Mouse (Mus musculus) liver, embryonic 15.5 days (tissue): ENCODE measurements around the gene Ccdc102a. TPM values are rescaled to one million over a fixed set of nuclear protein-coding genes. Genes with fewer than 3 reads are reported as not detected.
A peak's percentile ranks its signal among the peaks of the same experiment; 100 is the strongest.

Experiments used
- ATAC-seq: fragments of 200-750 bp; cut with Nextera tagmentation; 2 replicates; pipeline ENCODE4 v1.8.0; 2017; ENCODE audit warnings: moderate number of reproducible peaks, mild to moderate bottlenecking, moderate library complexity; ENCODE audit not compliant: insufficient read depth
- H3K27ac ChIP-seq: fragments of 300-500 bp; sonication (generic); replicated peaks from 2 replicates; pipeline ENCODE4 v1.5.1; 2015; ENCODE audit warnings: mild to moderate bottlenecking, inconsistent platforms
- H3K27me3 ChIP-seq: fragments of 300-500 bp; sonication (generic); 2 replicates; pipeline ENCODE4 v1.6.1; 2015; ENCODE audit warnings: mild to moderate bottlenecking, inconsistent platforms
- H3K36me3 ChIP-seq: fragments of 300-500 bp; sonication (generic); replicated peaks from 2 replicates; pipeline ENCODE4 v1.6.1; 2015; ENCODE audit warnings: moderate library complexity, mild to moderate bottlenecking, inconsistent platforms
- H3K4me1 ChIP-seq: fragments of 300-500 bp; sonication (generic); replicated peaks from 2 replicates; pipeline ENCODE4 v1.6.1; 2015; ENCODE audit warnings: inconsistent platforms
- H3K4me2 ChIP-seq: fragments of 300-500 bp; sonication (generic); 2 replicates; pipeline ENCODE4 v1.6.1; 2015; ENCODE audit warnings: moderate library complexity, mild to moderate bottlenecking, inconsistent platforms
- H3K4me3 ChIP-seq: fragments of 300-500 bp; sonication (generic); replicated peaks from 2 replicates; pipeline ENCODE4 v1.5.1; 2015; ENCODE audit warnings: mild to moderate bottlenecking, inconsistent platforms
- H3K9ac ChIP-seq: fragments of 300-500 bp; sonication (generic); 2 replicates; pipeline ENCODE4 v1.6.1; 2015; ENCODE audit warnings: moderate library complexity, mild to moderate bottlenecking, inconsistent platforms
- H3K9me3 ChIP-seq: fragments of 300-500 bp; sonication (generic); replicated peaks from 2 replicates; pipeline ENCODE4 v1.6.1; 2016; ENCODE audit warnings: inconsistent platforms
- WGBS: fragments of 180-500 bp; shearing (Covaris S2); methylation state at CpG from one replicate; pipeline ENCODE4 v1.1.7; 2015; ENCODE audit warnings: mixed read lengths; ENCODE audit not compliant: insufficient replicate concordance; 5-methylcytosine and 5-hydroxymethylcytosine counted together
- polyA plus RNA-seq: library from polyadenylated mRNA; unstranded; fragments of >200 nt; fragmentation: Nextera tagmentation; extraction: Ambion mirVana; gene quantifications from 2 replicates; pipeline ENCODE4 v1.2.1, GENCODE M21; 2015

Ccdc102a gene
- polyA plus RNA-seq, 1 experiment from 2014 or later, result 2.3 TPM

- H3K4me1 ChIP-seq, result peaks cover 74% of the 10 kb centered on the region
- H3K27ac ChIP-seq, result peak overlapping the region; percentile 97
- H3K4me3 ChIP-seq, result peak overlapping the region; percentile 80
- H3K27me3 ChIP-seq, result peaks cover 64% of the 10 kb centered on the region
- H3K4me2 ChIP-seq, result peak overlapping the region; percentile 87
- peaks cover 20% of the 10 kb centered on the region; the same call in 1 of the 2 replicates for H3K36me3 ChIP-seq
- H3K9me3 ChIP-seq, result no peaks in the 10 kb centered on the region
- 11% methylated on average over 6 of the region's 6 CpGs for WGBS
- H3K9ac ChIP-seq, result peak overlapping the region; percentile 89
- peak; percentile 43 for ATAC-seq
Observed at GRCm38 (mm10) chr8:94874358-94874757, 43.5 kb downstream of the Ccdc102a start.

GRCm38 (mm10) chr8:94872576-94872975 lies 45.3 kb downstream of the Ccdc102a start:
- Histone ChIP-seq H3K4me3 (no peak overlapping the region), H3K9ac (no peak overlapping the region)

GRCm38 (mm10) chr8:94872156-94872555 lies 45.7 kb downstream of the Ccdc102a start:
- Histone ChIP-seq H3K4me3 (no peak overlapping the region), H3K4me1 (peaks cover 77% of the 10 kb centered on the region), H3K9ac (no peak overlapping the region), H3K4me2 (no peak overlapping the region), H3K9me3 (no peaks in the 10 kb centered on the region), H3K36me3 (peaks cover 42% of the 10 kb centered on the region), H3K27ac (no peak overlapping the region), H3K27me3 (peaks cover 66% of the 10 kb centered on the region)
- no peak for ATAC-seq
- WGBS, result 68% methylated on average over 3 of the region's 3 CpGs

More at GRCm38 (mm10) chr8:94872576-94872975, 45.3 kb downstream of the Ccdc102a start:
- Histone ChIP-seq H3K27me3 (peaks cover 66% of the 10 kb centered on the region), H3K27ac (no peak overlapping the region), H3K4me2 (no peak overlapping the region), H3K9me3 (no peaks in the 10 kb centered on the region), H3K36me3 (peaks cover 38% of the 10 kb centered on the region), H3K4me1 (peaks cover 77% of the 10 kb centered on the region)
- no peak for ATAC-seq
- WGBS, result 88% methylated on average over 2 of the region's 2 CpGs

- WGBS, result 4% methylated on average over 7 of the region's 7 CpGs
- Histone ChIP-seq H3K4me2 (peak overlapping the region; percentile 58), H3K27ac (no peak overlapping the region), H3K9me3 (no peaks in the 10 kb centered on the region), H3K4me1 (peaks cover 69% of the 10 kb centered on the region), H3K27me3 (peaks cover 66% of the 10 kb centered on the region), H3K9ac (no peak overlapping the region), H3K4me3 (peak overlapping the region; percentile 36), H3K36me3 (peaks cover 51% of the 10 kb centered on the region)
- ATAC-seq, result no peak
Observed at GRCm38 (mm10) chr8:94871108-94871894, 46.6 kb downstream of the Ccdc102a start.

GRCm38 (mm10) chr8:94870474-94871107 lies 47.3 kb downstream of the Ccdc102a start:
- Histone ChIP-seq H3K9me3 (no peaks in the 10 kb centered on the region), H3K4me1 (peaks cover 67% of the 10 kb centered on the region), H3K9ac (0 out of 2 replicates have a peak overlapping the region, but pooled peaks have one; percentile 13), H3K27me3 (peaks cover 65% of the 10 kb centered on the region), H3K4me3 (peak overlapping the region; percentile 36), H3K4me2 (peak overlapping the region; percentile 58), H3K27ac (no peak overlapping the region), H3K36me3 (peaks cover 58% of the 10 kb centered on the region)
- ATAC-seq, result no peak
- WGBS, result 10% methylated on average over 22 of the region's 22 CpGs

- Histone ChIP-seq H3K9ac (no peak overlapping the region), H3K4me2 (no peak overlapping the region)
- WGBS, result 54% methylated on average over 4 of the region's 4 CpGs
Observed at GRCm38 (mm10) chr8:94870003-94870402, 47.9 kb downstream of the Ccdc102a start.

GRCm38 (mm10) chr8:94869146-94869545 lies 48.8 kb downstream of the Ccdc102a start:
- Histone ChIP-seq H3K9ac (no peak overlapping the region), H3K4me1 (peaks cover 61% of the 10 kb centered on the region), H3K36me3 (peaks cover 72% of the 10 kb centered on the region), H3K4me2 (no peak overlapping the region), H3K9me3 (no peaks in the 10 kb centered on the region), H3K27me3 (peaks cover 51% of the 10 kb centered on the region), H3K4me3 (no peak overlapping the region), H3K27ac (no peak overlapping the region)
- no peak for ATAC-seq
- WGBS, result 65% methylated on average over 7 of the region's 7 CpGs

More at GRCm38 (mm10) chr8:94870003-94870402, 47.9 kb downstream of the Ccdc102a start:
- Histone ChIP-seq H3K36me3 (peaks cover 64% of the 10 kb centered on the region), H3K4me3 (no peak overlapping the region), H3K9me3 (no peaks in the 10 kb centered on the region), H3K4me1 (peaks cover 61% of the 10 kb centered on the region), H3K27me3 (peaks cover 59% of the 10 kb centered on the region), H3K27ac (no peak overlapping the region)
- no peak for ATAC-seq

- H3K36me3 ChIP-seq, result peaks cover 89% of the 10 kb centered on the region
- peaks cover 61% of the 10 kb centered on the region for H3K4me1 ChIP-seq
- no peak overlapping the region for H3K4me3 ChIP-seq
- whole genome bisulfite sequencing, result 80% methylated on average over 9 of the region's 9 CpGs
- peaks cover 31% of the 10 kb centered on the region for H3K27me3 ChIP-seq
- no peak for ATAC-seq
- H3K9me3 ChIP-seq, result no peaks in the 10 kb centered on the region
- no peak overlapping the region for H3K27ac ChIP-seq
- no peak overlapping the region for H3K9ac ChIP-seq
- H3K4me2 ChIP-seq, result no peak overlapping the region
Observed at GRCm38 (mm10) chr8:94866921-94867320, 51.0 kb downstream of the Ccdc102a start.

- peaks cover 97% of the 10 kb centered on the region for H3K36me3 ChIP-seq
- no peak overlapping the region for H3K4me2 ChIP-seq
- no peak overlapping the region for H3K27ac ChIP-seq
- H3K4me1 ChIP-seq, result peaks cover 46% of the 10 kb centered on the region
- ATAC-seq, result no peak
- no peak overlapping the region for H3K4me3 ChIP-seq
- peaks cover 14% of the 10 kb centered on the region for H3K27me3 ChIP-seq
- H3K9me3 ChIP-seq, result no peaks in the 10 kb centered on the region
- H3K9ac ChIP-seq, result no peak overlapping the region
- WGBS, result 84% methylated on average over 10 of the region's 10 CpGs
Observed at GRCm38 (mm10) chr8:94865292-94865691, 52.6 kb downstream of the Ccdc102a start.

GRCm38 (mm10) chr8:94863897-94864673 lies 53.8 kb downstream of the Ccdc102a start:
- Histone ChIP-seq H3K4me2 (no peak overlapping the region), H3K27ac (peak overlapping the region; percentile 35; the same call in 1 of the 2 replicates), H3K9me3 (no peaks in the 10 kb centered on the region), H3K4me1 (peaks cover 40% of the 10 kb centered on the region), H3K27me3 (peaks cover 2% of the 10 kb centered on the region; the same call in 1 of the 2 replicates), H3K4me3 (no peak overlapping the region), H3K36me3 (peaks cover 96% of the 10 kb centered on the region), H3K9ac (no peak overlapping the region)
- ATAC-seq, result no peak
- 61% methylated on average over 10 of the region's 10 CpGs for WGBS
